22 mouse cellular contexts compared by ENCODE assay signal in genomic region chr4:141898905-141899304, GRCm38 (mm10). TPM values are rescaled to one million over a fixed set of nuclear protein-coding genes. Genes with fewer than 3 reads are reported as not detected.
A peak's percentile ranks its signal among the peaks of the same experiment; 100 is the strongest.
DNase-seq lines count a peak whose midpoint lies in the region; ATAC-seq and TF ChIP-seq lines count a peak whose summit lies in the region.
"Had no signal": no experiment of that assay in that cellular context is flagged by ENCODE, and none has a peak within 500 bp of the region (broad histone marks: within the 10 kb centered on the region; RNA-seq: fewer than 3 reads in every experiment).

No protein-coding gene starts in this region.

- no peak for DNase-seq in lung, embryonic 14.5 days
- no peak for DNase-seq in lung, postnatal 4 days
- no peak for DNase-seq in cerebellum, adult 11-12 months
- DNase-seq in left cerebral cortex, adult 18-20 months (ENCODE audit: low spot score in 2 of 2): no peak
- no peak for DNase-seq in kidney, adult 18-20 months
- DNase-seq in kidney, postnatal 10 days: no peak
- DNase-seq: cerebellum, postnatal 36 days; heart, postnatal 14 days; kidney, postnatal 25 days; layer of hippocampus, adult 9-11 months; liver; lung, adult 2 months; right cerebral cortex, postnatal 4 days had no signal

- no peak overlapping the region for H3K4me3 ChIP-seq in lung, embryonic 14.5 days (ENCODE audit: low read depth, low read length)
- no peak overlapping the region for H3K4me3 ChIP-seq in hindbrain, embryonic 12.5 days
- H3K4me3 ChIP-seq in midbrain, embryonic 13.5 days (replicated peaks): no peak overlapping the region
- H3K4me3 ChIP-seq: embryonic facial prominence, embryonic 12.5 days; myocyte had no signal

- no peak overlapping the region for H3K9ac ChIP-seq in lung, embryonic 14.5 days
- H3K9ac ChIP-seq in hindbrain, embryonic 12.5 days: no peak overlapping the region
- H3K9ac ChIP-seq in midbrain, embryonic 13.5 days (replicated peaks): no peak overlapping the region
- H3K9ac ChIP-seq: embryonic facial prominence, embryonic 12.5 days had no signal

- H3K27ac ChIP-seq in lung, embryonic 14.5 days (ENCODE audit: low read depth): 0 out of 2 replicates have a peak overlapping the region, but pooled peaks have one; percentile 84
- peak overlapping the region; percentile 81 for H3K27ac ChIP-seq in hindbrain, embryonic 12.5 days
- peak overlapping the region; percentile 96 for H3K27ac ChIP-seq in midbrain, embryonic 13.5 days

- H3K4me1 ChIP-seq in lung, embryonic 14.5 days (ENCODE audit: insufficient read depth): peaks cover 25% of the 10 kb centered on the region
- H3K4me1 ChIP-seq in hindbrain, embryonic 12.5 days: peaks cover 61% of the 10 kb centered on the region
- peaks cover 74% of the 10 kb centered on the region for H3K4me1 ChIP-seq in midbrain, embryonic 13.5 days (replicated peaks)

- no peak for ATAC-seq in lung, embryonic 14.5 days (ENCODE audit: insufficient read depth)
- ATAC-seq in hindbrain, embryonic 12.5 days (ENCODE audit: low FRiP score): no peak
- ATAC-seq in midbrain, embryonic 13.5 days: no peak
- ATAC-seq: intestine, postnatal 0 days had no signal

- no peak for TF ChIP-seq CTCF in lung, embryonic 14.5 days (IDR thresholded peaks at IDR 0.05; ENCODE audit: low read depth)

- H3K27me3 ChIP-seq in lung, embryonic 14.5 days (ENCODE audit: insufficient read depth, low read length): no peaks in the 10 kb centered on the region
- H3K27me3 ChIP-seq in hindbrain, embryonic 12.5 days: no peaks in the 10 kb centered on the region
- H3K27me3 ChIP-seq in midbrain, embryonic 13.5 days: no peaks in the 10 kb centered on the region
- H3K27me3 ChIP-seq: CH12.LX; embryonic facial prominence, embryonic 12.5 days had no signal

- 84% methylated on average over 8 of the region's 8 CpGs for WGBS in lung, embryonic 14.5 days
- WGBS in hindbrain, embryonic 12.5 days: 80% methylated on average over 8 of the region's 8 CpGs
- WGBS in midbrain, embryonic 13.5 days: 82% methylated on average over 8 of the region's 8 CpGs

- H3K4me2 ChIP-seq in lung, embryonic 14.5 days: no peak overlapping the region
- no peak overlapping the region for H3K4me2 ChIP-seq in hindbrain, embryonic 12.5 days (replicated peaks)
- no peak overlapping the region for H3K4me2 ChIP-seq in midbrain, embryonic 13.5 days (replicated peaks)
- H3K4me2 ChIP-seq: embryonic facial prominence, embryonic 12.5 days had no signal

- no peaks in the 10 kb centered on the region for H3K36me3 ChIP-seq in lung, embryonic 14.5 days (ENCODE audit: insufficient read depth)
- H3K36me3 ChIP-seq in hindbrain, embryonic 12.5 days: no peaks in the 10 kb centered on the region
- H3K36me3 ChIP-seq in midbrain, embryonic 13.5 days: no peaks in the 10 kb centered on the region
- H3K36me3 ChIP-seq: embryonic facial prominence, embryonic 12.5 days had no signal

- no peaks in the 10 kb centered on the region for H3K9me3 ChIP-seq in lung, embryonic 14.5 days (ENCODE audit: low read depth, low read length)
- no peaks in the 10 kb centered on the region for H3K9me3 ChIP-seq in hindbrain, embryonic 12.5 days (replicated peaks)
- H3K9me3 ChIP-seq in midbrain, embryonic 13.5 days: no peaks in the 10 kb centered on the region
- H3K9me3 ChIP-seq: embryonic facial prominence, embryonic 12.5 days had no signal

RNA-seq across cellular contexts. Expression of gene Efhd2, which starts 24.2 kb away (rescaled TPM):
- 56.5 and 64.6 TPM in 2 replicates for polyA plus RNA-seq in lung, embryonic 14.5 days (2014; fragmentation: Nextera tagmentation; extraction: Ambion mirVana)
- 79.7 and 83.8 TPM in 2 replicates for polyA plus RNA-seq in hindbrain, embryonic 12.5 days (2016; fragmentation: Nextera tagmentation; extraction: Ambion mirVana)
- polyA plus RNA-seq in midbrain, embryonic 13.5 days (2015; fragmentation: Nextera tagmentation; extraction: Ambion mirVana): 72.6 and 89.7 TPM in 2 replicates
- 100 to 1,000 TPM; 298 to 317 TPM for total RNA-seq in left cerebral cortex, adult 18-20 months (2021)

RNA-seq across cellular contexts. Expression of gene Ctrc, which starts 52.7 kb away (rescaled TPM):
- polyA plus RNA-seq in lung, embryonic 14.5 days (2014; fragmentation: Nextera tagmentation; extraction: Ambion mirVana): not detected in 2 replicates
- not detected in 2 replicates for polyA plus RNA-seq in hindbrain, embryonic 12.5 days (2016; fragmentation: Nextera tagmentation; extraction: Ambion mirVana)
- not detected in 2 replicates for polyA plus RNA-seq in midbrain, embryonic 13.5 days (2015; fragmentation: Nextera tagmentation; extraction: Ambion mirVana)
- total RNA-seq in left cerebral cortex, adult 18-20 months (2021): not detected
- total RNA-seq: CH12.LX; gastrocnemius, adult 8-10 months; heart, postnatal 14 days; left cerebral cortex, postnatal 14 days; megakaryocyte progenitor cell, adult 5-6 weeks had no signal
- polyA plus RNA-seq: embryonic facial prominence, embryonic 12.5 days; intestine, postnatal 0 days; lung, adult 2 months; myocyte had no signal
